Mouse (Mus musculus) heart, embryonic 14.5 days (tissue): ENCODE data around the gene Apoh. TPM values are rescaled to one million over a fixed set of nuclear protein-coding genes. Genes with fewer than 3 reads are reported as not detected.

Experiments used
- ATAC-seq: fragments of 200-750 bp; cut with Nextera tagmentation; 2 replicates; pipeline ENCODE4 v1.8.0; 2017; ENCODE audit warnings: low read depth, moderate TSS enrichment; ENCODE audit not compliant: insufficient number of reproducible peaks, insufficient read depth, low FRiP score
- H3K27ac ChIP-seq, 2 experiments: fragments of 200-500 bp in 1 of 2; fragments of 300-500 bp in 1 of 2; sonication (generic) in 1 of 2; replicated peaks in 1 of 2; 2 replicates each; pipeline ENCODE4 v1.5.1; 2012 to 2014; ENCODE audit warnings: low read depth in 2 of 2, low read length in 2 of 2, control low read depth in 1 of 2, mild to moderate bottlenecking in 1 of 2, mixed read lengths in 1 of 2; ENCODE audit not compliant: control insufficient read depth in 1 of 2, insufficient read depth in 1 of 2
- H3K27me3 ChIP-seq: fragments of 300-500 bp; sonication (generic); 2 replicates; pipeline ENCODE4 v1.6.1; 2014; ENCODE audit warnings: mild to moderate bottlenecking, low read length, control low read depth; ENCODE audit not compliant: control insufficient read depth, insufficient read depth
- H3K36me3 ChIP-seq: fragments of 300-500 bp; sonication (generic); 2 replicates; pipeline ENCODE4 v1.6.1; 2014; ENCODE audit warnings: mild to moderate bottlenecking, control low read depth, low read length, mixed read lengths; ENCODE audit not compliant: control insufficient read depth, insufficient read depth
- H3K4me1 ChIP-seq, 2 experiments: fragments of 200-500 bp in 1 of 2; fragments of 300-500 bp in 1 of 2; sonication (generic) in 1 of 2; 2 replicates each; pipeline ENCODE4 v1.6.1; 2012 to 2014; ENCODE audit warnings: low read length in 2 of 2, control low read depth in 1 of 2, mixed read lengths in 1 of 2; ENCODE audit not compliant: control insufficient read depth in 2 of 2, insufficient read depth in 2 of 2
- H3K4me2 ChIP-seq: fragments of 300-500 bp; sonication (generic); 2 replicates; pipeline ENCODE4 v1.6.1; 2014; ENCODE audit warnings: mild to moderate bottlenecking, low read length
- H3K4me3 ChIP-seq, 2 experiments: fragments of 200-500 bp in 1 of 2; fragments of 300-500 bp in 1 of 2; sonication (generic) in 1 of 2; 2 replicates each; pipeline ENCODE4 v1.5.1; 2012 to 2014; ENCODE audit warnings: low read length in 2 of 2, mild to moderate bottlenecking in 2 of 2, control low read depth in 1 of 2, low read depth in 1 of 2, moderate library complexity in 1 of 2; ENCODE audit not compliant: control insufficient read depth in 1 of 2, insufficient read depth in 1 of 2
- H3K9ac ChIP-seq: fragments of 300-500 bp; sonication (generic); 2 replicates; pipeline ENCODE4 v1.6.1; 2014; ENCODE audit warnings: mild to moderate bottlenecking, low read length
- H3K9me3 ChIP-seq: fragments of 300-500 bp; sonication (generic); 2 replicates; pipeline ENCODE4 v1.6.1; 2016; ENCODE audit warnings: low read length, control low read depth; ENCODE audit not compliant: control insufficient read depth
- whole genome bisulfite sequencing: fragments of 180-500 bp; shearing (Covaris S2); extraction: QIAGEN DNeasy Blood & Tissue Kit; methylation state at CpG from one replicate; pipeline ENCODE4 v1.1.7; 2014; 5-methylcytosine and 5-hydroxymethylcytosine counted together
- polyA plus RNA-seq: library from polyadenylated mRNA; unstranded; fragments of >200 nt; fragmentation: Nextera tagmentation; extraction: Ambion mirVana; gene quantifications from 2 replicates; pipeline ENCODE4 v1.2.1, GENCODE M21; 2014

Gene Apoh
- polyA plus RNA-seq, 1 experiment from 2014 or later = not detected

GRCm38 (mm10) chr11:108315736-108316135, 27.4 kb upstream of the Apoh start:
- peaks cover 11 to 24% of the 10 kb centered on the region in 2 experiments; a peak in 3 of 4 replicates for H3K4me1 ChIP-seq

GRCm38 (mm10) chr11:108317878-108318277, 25.3 kb upstream of the Apoh start:
- Histone ChIP-seq H3K9me3 (no peaks in the 10 kb centered on the region), H3K4me2 (no peak overlapping the region), H3K4me3 (no peak overlapping the region), H3K9ac (no peak overlapping the region), H3K27ac (no peak overlapping the region), H3K27me3 (no peaks in the 10 kb centered on the region), H3K36me3 (no peaks in the 10 kb centered on the region), H3K4me1 (peaks cover 8 to 16% of the 10 kb centered on the region in 2 experiments; a peak in 3 of 4 replicates)
- no peak for ATAC-seq
- WGBS = 85% methylated on average over 6 of the region's 6 CpGs

More at GRCm38 (mm10) chr11:108315736-108316135, 27.4 kb upstream of the Apoh start:
- Histone ChIP-seq H3K36me3 (no peaks in the 10 kb centered on the region), H3K4me3 (no peak overlapping the region), H3K9me3 (no peaks in the 10 kb centered on the region), H3K27ac (no peak overlapping the region), H3K9ac (no peak overlapping the region), H3K27me3 (no peaks in the 10 kb centered on the region), H3K4me2 (no peak overlapping the region)
- 87% methylated on average over 7 of the region's 7 CpGs for WGBS
- no peak for ATAC-seq

- H3K27ac ChIP-seq = no peak overlapping the region
- H3K36me3 ChIP-seq = no peaks in the 10 kb centered on the region
- no peak overlapping the region for H3K9ac ChIP-seq
- peak; percentile 47; the same call in 1 of the 2 replicates for ATAC-seq
- H3K9me3 ChIP-seq = no peaks in the 10 kb centered on the region
- WGBS = 56% methylated on average over 11 of the region's 11 CpGs
- H3K4me3 ChIP-seq = no peak overlapping the region
- H3K27me3 ChIP-seq = no peaks in the 10 kb centered on the region
- no peak overlapping the region for H3K4me2 ChIP-seq
- peaks cover 6 to 9% of the 10 kb centered on the region in 2 experiments; a peak in 2 of 4 replicates for H3K4me1 ChIP-seq
Observed at GRCm38 (mm10) chr11:108319162-108319561, 24.0 kb upstream of the Apoh start.

GRCm38 (mm10) chr11:108320561-108320960, 22.6 kb upstream of the Apoh start:
- Histone ChIP-seq H3K9me3 (no peaks in the 10 kb centered on the region), H3K4me1 (peaks cover 2 to 4% of the 10 kb centered on the region in 2 experiments; a peak in 2 of 4 replicates), H3K27me3 (no peaks in the 10 kb centered on the region), H3K4me2 (no peak overlapping the region), H3K9ac (no peak overlapping the region), H3K27ac (no peak overlapping the region), H3K36me3 (no peaks in the 10 kb centered on the region), H3K4me3 (no peak overlapping the region)
- WGBS = 68% methylated on average over 7 of the region's 7 CpGs
- no peak for ATAC-seq

- Histone ChIP-seq H3K4me2 (no peak overlapping the region), H3K9ac (no peak overlapping the region), H3K4me1 (peaks cover 2 to 4% of the 10 kb centered on the region in 2 experiments; a peak in 3 of 4 replicates), H3K27ac (no peak overlapping the region), H3K27me3 (no peaks in the 10 kb centered on the region), H3K9me3 (no peaks in the 10 kb centered on the region), H3K36me3 (no peaks in the 10 kb centered on the region), H3K4me3 (no peak overlapping the region)
- WGBS = 86% methylated on average over 2 of the region's 2 CpGs
- ATAC-seq = no peak
Observed at GRCm38 (mm10) chr11:108322156-108322555, 21.0 kb upstream of the Apoh start.

- 91% methylated on average over 8 of the region's 8 CpGs for WGBS
- H3K4me3 ChIP-seq = no peak overlapping the region
- no peak overlapping the region for H3K27ac ChIP-seq
- no peaks in the 10 kb centered on the region for H3K27me3 ChIP-seq
- H3K36me3 ChIP-seq = no peaks in the 10 kb centered on the region
- no peak overlapping the region for H3K9ac ChIP-seq
- H3K4me1 ChIP-seq = peaks cover 4 to 20% of the 10 kb centered on the region in 2 experiments
- H3K9me3 ChIP-seq = no peaks in the 10 kb centered on the region
- no peak for ATAC-seq
- H3K4me2 ChIP-seq = no peak overlapping the region
Observed at GRCm38 (mm10) chr11:108325943-108326342, 17.2 kb upstream of the Apoh start.

- Histone ChIP-seq H3K4me3 (no peak overlapping the region), H3K27ac (no peak overlapping the region), H3K9me3 (no peaks in the 10 kb centered on the region), H3K9ac (no peak overlapping the region), H3K27me3 (no peaks in the 10 kb centered on the region), H3K4me1 (peaks cover 12 to 47% of the 10 kb centered on the region in 2 experiments), H3K4me2 (no peak overlapping the region), H3K36me3 (peaks cover 8% of the 10 kb centered on the region; the same call in 1 of the 2 replicates)
- no peak for ATAC-seq
- WGBS = 90% methylated on average over 11 of the region's 11 CpGs
Observed at GRCm38 (mm10) chr11:108330818-108331217, 12.3 kb upstream of the Apoh start.

GRCm38 (mm10) chr11:108333006-108333405, 10.1 kb upstream of the Apoh start:
- Histone ChIP-seq H3K4me3 (no peak overlapping the region), H3K36me3 (peaks cover 11% of the 10 kb centered on the region; the same call in 1 of the 2 replicates), H3K4me2 (no peak overlapping the region), H3K27me3 (no peaks in the 10 kb centered on the region), H3K4me1 (peaks cover 14 to 61% of the 10 kb centered on the region in 2 experiments), H3K9me3 (no peaks in the 10 kb centered on the region), H3K9ac (no peak overlapping the region), H3K27ac (no peak overlapping the region)
- no peak for ATAC-seq
- 36% methylated on average over 5 of the region's 5 CpGs for WGBS
